Mouse (Mus musculus): ENCODE data around the gene Sfrp2. TPM values are rescaled to one million over a fixed set of nuclear protein-coding genes. Genes with fewer than 3 reads are reported as not detected.

The Sfrp2 gene
- polyA plus RNA-seq, 1 experiment from 2014 or later: 33.4 TPM

- Histone ChIP-seq H3K9me3 (ENCODE audit: control insufficient read depth, low read length) (no peaks in the 10 kb centered on the region), H3K4me1 (replicated peaks; ENCODE audit: control insufficient read depth, insufficient read depth, low read length) (peaks cover 40% of the 10 kb centered on the region), H3K27me3 (replicated peaks; ENCODE audit: control insufficient read depth, insufficient read depth, low read length) (0 out of 2 replicates have a peak, but pooled peaks cover 3% of the 10 kb centered on the region), H3K36me3 (ENCODE audit: control insufficient read depth, insufficient read depth) (no peaks in the 10 kb centered on the region), H3K4me2 (ENCODE audit: low read length) (peak overlapping the region; percentile 97), H3K4me3 (replicated peaks; ENCODE audit: low read length) (peak overlapping the region; percentile 18), H3K9ac (replicated peaks; ENCODE audit: low read depth, low read length) (peak overlapping the region; percentile 22; the same call in 1 of the 2 replicates), H3K27ac (ENCODE audit: low read length) (no peak overlapping the region)
- 10% methylated on average over 11 of the region's 11 CpGs for WGBS
- no peak for ATAC-seq
Measured at GRCm38 (mm10) chr3:83768293-83769035, 2.3 kb downstream of the Sfrp2 start.

GRCm38 (mm10) chr3:83769036-83769410, 2.9 kb downstream of the Sfrp2 start:
- 0 out of 2 replicates have a peak, but pooled peaks cover 2% of the 10 kb centered on the region for H3K27me3 ChIP-seq (replicated peaks; ENCODE audit: control insufficient read depth, insufficient read depth, low read length)
- ATAC-seq: no peak
- H3K4me3 ChIP-seq (replicated peaks; ENCODE audit: low read length): peak overlapping the region; percentile 11

DNA sequence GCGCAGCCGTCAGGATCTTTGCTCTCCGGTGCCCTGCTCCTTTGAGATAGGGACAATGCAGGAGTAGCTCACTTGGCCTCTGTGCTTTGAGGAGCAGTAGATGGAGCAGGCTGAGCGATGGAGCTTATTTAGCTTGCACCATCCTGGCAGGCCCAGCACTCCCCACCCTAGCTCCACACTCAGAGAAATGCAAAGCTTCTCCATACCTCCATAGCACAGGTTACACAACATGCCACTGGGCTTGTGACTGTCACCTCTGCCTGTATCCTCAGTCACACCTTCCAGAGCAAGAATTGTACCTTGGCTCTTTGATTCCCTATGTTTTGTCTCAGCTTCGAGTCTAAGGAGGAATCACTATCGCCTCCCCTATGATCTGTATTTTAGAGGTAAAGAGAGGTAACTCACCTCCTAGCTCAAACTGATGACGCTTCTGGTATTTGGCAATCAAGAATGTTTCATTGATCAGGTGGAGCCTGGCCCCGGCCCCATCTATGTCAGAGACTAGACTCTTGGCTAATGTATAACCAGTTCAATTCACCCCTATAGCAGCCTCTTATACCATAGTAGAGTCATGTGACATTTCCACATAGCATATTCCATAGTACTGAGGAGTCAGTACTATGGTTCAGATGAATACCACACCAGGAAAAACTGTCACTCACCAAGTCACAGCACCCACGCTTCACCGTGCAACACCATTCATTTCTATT, 5.2 kb downstream of the Sfrp2 start:
- H3K36me3 ChIP-seq (ENCODE audit: control insufficient read depth, insufficient read depth): no peaks in the 10 kb centered on the region
- WGBS: 92% methylated on average over 10 of the region's 10 CpGs
- 0 out of 2 replicates have a peak, but pooled peaks cover 2% of the 10 kb centered on the region for H3K27me3 ChIP-seq (replicated peaks; ENCODE audit: control insufficient read depth, insufficient read depth, low read length)
- no peak overlapping the region for H3K9ac ChIP-seq (replicated peaks; ENCODE audit: low read depth, low read length)
- no peak overlapping the region for H3K4me3 ChIP-seq (replicated peaks; ENCODE audit: low read length)
- no peak for ATAC-seq
- H3K4me2 ChIP-seq (ENCODE audit: low read length): no peak overlapping the region
- no peaks in the 10 kb centered on the region for H3K9me3 ChIP-seq (ENCODE audit: control insufficient read depth, low read length)
- no peak overlapping the region for H3K27ac ChIP-seq (ENCODE audit: low read length)
- H3K4me1 ChIP-seq (replicated peaks; ENCODE audit: control insufficient read depth, insufficient read depth, low read length): peaks cover 24% of the 10 kb centered on the region

More at GRCm38 (mm10) chr3:83769036-83769410, 2.9 kb downstream of the Sfrp2 start:
- no peak overlapping the region for H3K27ac ChIP-seq (ENCODE audit: low read length)
- H3K4me1 ChIP-seq (replicated peaks; ENCODE audit: control insufficient read depth, insufficient read depth, low read length): peaks cover 34% of the 10 kb centered on the region
- H3K9ac ChIP-seq (replicated peaks; ENCODE audit: low read depth, low read length): no peak overlapping the region; the same call in 1 of the 2 replicates
- H3K9me3 ChIP-seq (ENCODE audit: control insufficient read depth, low read length): no peaks in the 10 kb centered on the region
- H3K4me2 ChIP-seq (ENCODE audit: low read length): peak overlapping the region; percentile 97
- 10% methylated on average over 10 of the region's 10 CpGs for WGBS
- H3K36me3 ChIP-seq (ENCODE audit: control insufficient read depth, insufficient read depth): no peaks in the 10 kb centered on the region

GRCm38 (mm10) chr3:83773281-83773680, 7.2 kb downstream of the Sfrp2 start:
- 93% methylated on average over 18 of the region's 18 CpGs for WGBS
- no peak for ATAC-seq

GRCm38 (mm10) chr3:83775403-83775802, 9.3 kb downstream of the Sfrp2 start:
- Histone ChIP-seq H3K4me2 (ENCODE audit: low read length) (no peak overlapping the region), H3K27me3 (replicated peaks; ENCODE audit: control insufficient read depth, insufficient read depth, low read length) (no peaks in the 10 kb centered on the region), H3K4me3 (replicated peaks; ENCODE audit: low read length) (no peak overlapping the region), H3K9me3 (ENCODE audit: control insufficient read depth, low read length) (no peaks in the 10 kb centered on the region), H3K36me3 (ENCODE audit: control insufficient read depth, insufficient read depth) (no peaks in the 10 kb centered on the region), H3K4me1 (replicated peaks; ENCODE audit: control insufficient read depth, insufficient read depth, low read length) (peaks cover 6% of the 10 kb centered on the region; the same call in 1 of the 2 replicates), H3K27ac (ENCODE audit: low read length) (no peak overlapping the region), H3K9ac (replicated peaks; ENCODE audit: low read depth, low read length) (no peak overlapping the region)
- ATAC-seq: peak; percentile 52
- WGBS: 45% methylated on average over 9 of the region's 9 CpGs

More at GRCm38 (mm10) chr3:83773281-83773680, 7.2 kb downstream of the Sfrp2 start:
- H3K9me3 ChIP-seq (ENCODE audit: control insufficient read depth, low read length): no peaks in the 10 kb centered on the region
- H3K9ac ChIP-seq (replicated peaks; ENCODE audit: low read depth, low read length): no peak overlapping the region
- H3K27me3 ChIP-seq (replicated peaks; ENCODE audit: control insufficient read depth, insufficient read depth, low read length): no peaks in the 10 kb centered on the region
- H3K27ac ChIP-seq (ENCODE audit: low read length): no peak overlapping the region
- no peaks in the 10 kb centered on the region for H3K36me3 ChIP-seq (ENCODE audit: control insufficient read depth, insufficient read depth)
- no peak overlapping the region for H3K4me3 ChIP-seq (replicated peaks; ENCODE audit: low read length)
- no peak overlapping the region for H3K4me2 ChIP-seq (ENCODE audit: low read length)
- H3K4me1 ChIP-seq (replicated peaks; ENCODE audit: control insufficient read depth, insufficient read depth, low read length): peaks cover 15% of the 10 kb centered on the region

- Histone ChIP-seq H3K27me3 (replicated peaks; ENCODE audit: control insufficient read depth, insufficient read depth, low read length) (no peaks in the 10 kb centered on the region), H3K36me3 (ENCODE audit: control insufficient read depth, insufficient read depth) (no peaks in the 10 kb centered on the region), H3K4me2 (ENCODE audit: low read length) (no peak overlapping the region), H3K4me3 (replicated peaks; ENCODE audit: low read length) (no peak overlapping the region), H3K9me3 (ENCODE audit: control insufficient read depth, low read length) (no peaks in the 10 kb centered on the region), H3K4me1 (replicated peaks; ENCODE audit: control insufficient read depth, insufficient read depth, low read length) (peaks cover 6% of the 10 kb centered on the region; the same call in 1 of the 2 replicates), H3K9ac (replicated peaks; ENCODE audit: low read depth, low read length) (no peak overlapping the region), H3K27ac (ENCODE audit: low read length) (no peak overlapping the region)
- WGBS: 82% methylated on average over 10 of the region's 10 CpGs
- no peak for ATAC-seq
Measured at GRCm38 (mm10) chr3:83781460-83782222, 15.5 kb downstream of the Sfrp2 start.

GRCm38 (mm10) chr3:83783716-83784469, 17.8 kb downstream of the Sfrp2 start:
- Histone ChIP-seq H3K4me2 (ENCODE audit: low read length) (no peak overlapping the region), H3K9me3 (ENCODE audit: control insufficient read depth, low read length) (no peaks in the 10 kb centered on the region), H3K4me1 (replicated peaks; ENCODE audit: control insufficient read depth, insufficient read depth, low read length) (peaks cover 6% of the 10 kb centered on the region; the same call in 1 of the 2 replicates), H3K4me3 (replicated peaks; ENCODE audit: low read length) (no peak overlapping the region), H3K9ac (replicated peaks; ENCODE audit: low read depth, low read length) (no peak overlapping the region), H3K27ac (ENCODE audit: low read length) (no peak overlapping the region), H3K36me3 (ENCODE audit: control insufficient read depth, insufficient read depth) (no peaks in the 10 kb centered on the region), H3K27me3 (replicated peaks; ENCODE audit: control insufficient read depth, insufficient read depth, low read length) (0 out of 2 replicates have a peak, but pooled peaks cover 3% of the 10 kb centered on the region)
- ATAC-seq: no peak
- WGBS: 12% methylated on average over 11 of the region's 11 CpGs

- no peak overlapping the region for H3K27ac ChIP-seq (ENCODE audit: low read length)
- H3K36me3 ChIP-seq (ENCODE audit: control insufficient read depth, insufficient read depth): no peaks in the 10 kb centered on the region
- ATAC-seq: no peak
- H3K4me2 ChIP-seq (ENCODE audit: low read length): no peak overlapping the region
- no peak overlapping the region for H3K4me3 ChIP-seq (replicated peaks; ENCODE audit: low read length)
- no peaks in the 10 kb centered on the region for H3K9me3 ChIP-seq (ENCODE audit: control insufficient read depth, low read length)
- H3K27me3 ChIP-seq (replicated peaks; ENCODE audit: control insufficient read depth, insufficient read depth, low read length): 0 out of 2 replicates have a peak, but pooled peaks cover 3% of the 10 kb centered on the region
- 78% methylated on average over 3 of the region's 3 CpGs for WGBS
- peaks cover 6% of the 10 kb centered on the region; the same call in 1 of the 2 replicates for H3K4me1 ChIP-seq (replicated peaks; ENCODE audit: control insufficient read depth, insufficient read depth, low read length)
- H3K9ac ChIP-seq (replicated peaks; ENCODE audit: low read depth, low read length): no peak overlapping the region
Measured at GRCm38 (mm10) chr3:83784726-83785125, 18.6 kb downstream of the Sfrp2 start.

Measured in forebrain, embryonic 16.5 days (tissue).